Mouse (Mus musculus) thymus, adult 2 months (tissue): ENCODE results near the gene Osbp.

Experiments
- CTCF ChIP-seq: fragments of 200-500 bp; IDR thresholded peaks from 2 replicates; pipeline ENCODE4 v1.5.1; 2012; ENCODE audit warnings: mild to moderate bottlenecking, control low read depth, low read length, moderate library complexity, borderline replicate concordance; ENCODE audit not compliant: control insufficient read depth, poor library complexity, insufficient read depth; ENCODE audit errors: extremely low read depth
- POLR2A ChIP-seq: fragments of 200-500 bp; IDR thresholded peaks from 2 replicates; pipeline ENCODE4 v1.6.1; 2012; ENCODE audit warnings: mild to moderate bottlenecking, low read length, control low read depth, moderate library complexity; ENCODE audit not compliant: control insufficient read depth, poor library complexity, insufficient read depth; ENCODE audit errors: extremely low read depth

DNA sequence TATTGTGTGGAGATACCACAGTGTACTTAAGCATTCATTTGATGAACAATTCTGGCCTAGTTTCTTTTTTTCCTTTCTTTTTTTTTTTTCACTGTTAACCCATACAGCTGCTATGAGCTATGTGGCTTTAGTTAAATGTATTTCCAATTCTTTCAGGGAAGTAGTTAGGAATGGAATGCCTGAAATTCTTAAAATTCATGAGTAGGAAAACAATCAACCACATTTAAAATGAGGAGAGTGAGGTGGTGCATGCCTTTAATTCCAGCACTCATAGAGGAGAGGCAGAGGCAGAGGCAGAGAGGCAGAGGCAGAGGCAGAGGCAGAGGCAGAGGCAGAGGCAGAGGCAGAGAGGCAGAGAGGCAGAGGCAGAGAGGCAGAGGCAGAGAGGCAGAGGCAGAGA, 72.0 kb downstream of the Osbp start:
- TF ChIP-seq POLR2A (no peak), CTCF (no peak)
